Mouse (Mus musculus) G1E (cell line): ENCODE results near the gene Olfr18.

Source experiments
- CTCF ChIP-seq: IDR thresholded peaks from 2 replicates; pipeline ENCODE4 v1.5.1; 2012; ENCODE audit warnings: low read depth, low read length, inconsistent platforms, mixed read lengths
- GATA1 ChIP-seq: IDR thresholded peaks from 2 replicates; pipeline ENCODE4 v1.6.1; 2012; ENCODE audit warnings: borderline replicate concordance, low read length, inconsistent platforms, mixed read lengths
- GATA2 ChIP-seq: IDR thresholded peaks from 2 replicates; pipeline ENCODE4 v1.6.1; 2012; ENCODE audit warnings: low read depth, low read length, inconsistent platforms, borderline replicate concordance
- POLR2AphosphoS5 ChIP-seq: IDR thresholded peaks from 2 replicates; pipeline ENCODE4 v1.6.1; 2012; ENCODE audit warnings: low read depth, low read length, inconsistent platforms; ENCODE audit not compliant: insufficient replicate concordance
- TAL1 ChIP-seq: conservative IDR thresholded peaks from 2 replicates; pipeline ENCODE4 v1.6.1; 2012; ENCODE audit warnings: low read depth, low read length, inconsistent platforms, mixed read lengths

GRCm38 (mm10) chr9:20374712-20375111 is 38.8 kb upstream of the Olfr18 start:
- 0 out of 2 replicates have a peak, but pooled peaks have one; percentile 8 for TF ChIP-seq CTCF
- TF ChIP-seq TAL1 = no peak
- no peak for TF ChIP-seq GATA2
- TF ChIP-seq GATA1 = no peak
- TF ChIP-seq POLR2AphosphoS5 = no peak
